Mouse (Mus musculus) kidney, adult 2 months (tissue): ENCODE results near the gene Krt76.

Experiments
- CTCF ChIP-seq: fragments of 200-500 bp; conservative IDR thresholded peaks from 2 replicates; pipeline ENCODE4 v1.5.1; 2011; ENCODE audit warnings: low read depth, mild to moderate bottlenecking, control low read depth, low read length, moderate library complexity, mixed read lengths; ENCODE audit not compliant: insufficient read depth, insufficient read length
- POLR2A ChIP-seq: fragments of 200-500 bp; IDR thresholded peaks from one replicate; pipeline ENCODE4 v1.6.1; 2011; ENCODE audit warnings: low read depth, low read length, control low read depth

- TF ChIP-seq CTCF, result no peak
- TF ChIP-seq POLR2A, result no peak
These were observed 29.6 kb upstream of the Krt76 start for GRCm38 (mm10) chr15:101922296-101922695.
